Mouse (Mus musculus) urinary bladder, postnatal 25 days (tissue): Measurements from ENCODE around the gene Rpl38.

Experiments
- DNase-seq: peaks from one replicate; pipeline ENCODE4 v3.0.0; 2022; ENCODE audit warnings: low spot score

The Rpl38 gene

DNA sequence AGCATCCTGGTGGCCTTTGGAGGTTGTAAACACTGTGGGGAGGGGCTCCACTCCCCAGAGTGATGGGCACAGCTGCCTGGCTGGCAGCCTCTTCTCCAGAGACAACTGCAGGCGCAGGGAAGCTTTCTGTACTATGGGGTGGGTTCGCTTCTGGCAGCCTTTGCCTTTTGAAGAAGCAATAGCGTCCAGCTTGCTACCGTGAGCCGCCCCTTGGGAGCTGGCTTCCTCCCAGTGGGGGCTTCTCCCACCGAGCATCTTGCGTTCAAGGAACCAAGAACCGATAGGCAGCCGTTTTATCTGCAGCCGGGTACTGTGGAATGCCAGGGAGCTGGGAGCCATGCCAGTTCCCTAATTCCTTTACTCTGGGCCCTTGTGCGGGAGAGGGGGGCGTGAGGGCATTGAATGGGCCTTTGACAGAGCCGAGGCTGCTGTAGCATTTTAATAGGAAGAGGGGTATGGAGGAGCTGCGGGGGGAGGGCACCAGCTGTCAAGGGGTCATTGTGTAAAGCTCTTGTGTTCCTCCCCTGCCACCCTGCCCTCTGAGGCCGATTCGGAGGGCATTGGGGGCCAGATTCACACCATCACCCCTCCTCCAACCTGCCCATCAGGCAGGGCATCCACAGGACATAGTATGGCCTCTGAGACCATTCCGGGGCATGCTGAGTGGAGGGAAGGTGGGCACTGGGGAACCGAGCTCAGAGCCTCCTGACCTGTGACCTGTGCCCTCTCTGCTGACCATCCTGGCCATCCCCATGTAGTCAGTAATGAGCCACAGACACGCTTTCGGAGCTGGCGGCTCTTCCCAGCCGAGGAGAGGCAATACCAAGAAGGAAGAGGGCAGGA lies 36.0 kb downstream of the Rpl38 start:
- no peak for DNase-seq

DNA sequence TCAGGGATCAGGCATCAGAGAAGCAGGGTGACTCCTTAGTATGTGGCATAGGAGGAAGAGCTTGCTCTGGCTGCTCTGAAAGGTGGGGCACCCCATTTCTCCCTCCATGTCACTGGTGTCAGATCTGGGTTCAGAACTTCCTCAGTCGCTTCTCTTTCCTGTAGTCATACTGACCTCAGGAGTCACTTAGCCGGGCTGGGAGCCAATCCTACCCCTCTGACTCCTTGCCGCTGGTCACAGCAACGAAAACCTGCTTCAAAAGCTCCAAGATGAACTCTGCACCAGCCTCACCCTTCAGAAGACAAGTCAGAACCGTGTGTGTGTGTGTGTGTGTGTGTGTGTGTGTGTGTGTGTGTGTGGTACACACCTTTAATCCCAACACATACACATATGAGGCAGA lies 38.0 kb downstream of the Rpl38 start:
- no peak for DNase-seq

DNA sequence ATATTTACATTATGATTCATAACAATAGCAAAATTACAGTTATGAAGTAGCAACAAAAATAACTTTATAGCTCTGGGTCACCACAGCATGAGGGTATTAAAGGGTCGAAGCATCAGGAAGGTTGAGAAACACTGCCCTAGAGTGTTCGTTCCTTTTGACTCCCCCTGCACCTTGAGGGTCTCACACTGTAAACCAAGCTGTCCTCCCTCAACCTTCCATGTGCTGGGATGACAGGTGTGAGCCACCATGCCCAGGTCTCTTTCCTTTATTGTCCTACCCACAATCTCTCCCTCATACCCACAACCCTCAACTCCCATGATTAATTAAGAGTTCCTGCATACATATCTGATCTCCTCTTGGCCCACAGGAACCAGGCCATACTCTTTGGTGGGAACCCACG lies 43.1 kb downstream of the Rpl38 start:
- DNase-seq = no peak

DNA sequence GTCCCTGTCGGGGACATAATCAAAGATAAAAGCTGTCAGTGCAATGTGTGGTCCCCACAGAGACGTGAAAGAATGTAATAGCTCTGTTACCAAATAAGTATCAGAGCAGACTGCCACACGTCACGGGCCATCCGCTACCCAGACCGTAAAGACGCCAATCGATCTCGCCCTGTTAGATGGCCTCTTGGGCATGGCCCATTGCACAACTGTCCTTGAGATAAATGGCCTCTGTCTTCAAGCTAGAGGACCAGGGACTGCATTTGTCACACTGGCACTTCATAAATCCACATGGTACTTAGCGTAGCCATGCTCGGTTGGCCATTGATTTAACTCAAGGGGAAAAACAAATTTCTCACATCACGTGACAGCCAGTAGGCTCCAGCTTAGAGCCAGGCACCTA lies 43.5 kb downstream of the Rpl38 start:
- DNase-seq = no peak

DNA sequence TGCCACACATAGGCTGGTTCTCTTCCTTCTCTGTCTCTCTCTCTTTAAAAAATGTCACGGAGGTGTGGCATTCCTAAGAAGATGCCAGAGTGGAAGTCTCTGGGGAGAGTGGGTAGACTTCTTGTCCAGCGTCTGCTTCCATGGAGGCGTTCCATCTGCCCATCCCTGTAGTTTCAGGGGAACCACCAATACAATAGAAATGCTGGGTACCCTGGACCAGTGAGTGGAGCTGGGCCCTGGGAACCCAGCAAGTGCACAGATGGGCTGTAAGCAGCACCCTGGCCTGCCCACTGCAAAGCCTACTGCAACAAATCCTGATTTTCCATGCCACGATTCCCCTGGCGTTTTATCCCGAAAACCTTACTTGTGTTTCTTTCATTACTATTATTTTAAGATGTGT lies 46.2 kb downstream of the Rpl38 start:
- DNase-seq = no peak

DNA sequence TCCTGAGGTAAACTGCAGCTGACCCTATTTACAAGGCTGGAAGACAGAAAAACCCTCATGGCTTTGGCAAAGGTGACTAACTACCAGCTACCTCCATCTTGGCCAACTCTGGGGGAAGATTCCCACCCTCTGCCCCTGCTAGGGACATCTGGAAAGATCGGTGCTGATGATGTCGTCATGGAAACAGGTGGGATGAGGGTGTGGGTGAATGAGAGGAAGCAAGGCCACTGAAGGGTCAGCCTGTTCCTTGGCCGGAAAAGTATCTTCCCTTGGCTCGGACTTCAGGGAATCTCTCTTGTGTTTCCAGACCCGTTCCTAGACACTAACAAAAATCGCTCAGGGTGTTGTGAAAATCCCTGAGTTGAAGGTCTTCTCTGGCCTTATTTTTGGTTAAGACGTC lies 47.2 kb downstream of the Rpl38 start:
- no peak for DNase-seq

DNA sequence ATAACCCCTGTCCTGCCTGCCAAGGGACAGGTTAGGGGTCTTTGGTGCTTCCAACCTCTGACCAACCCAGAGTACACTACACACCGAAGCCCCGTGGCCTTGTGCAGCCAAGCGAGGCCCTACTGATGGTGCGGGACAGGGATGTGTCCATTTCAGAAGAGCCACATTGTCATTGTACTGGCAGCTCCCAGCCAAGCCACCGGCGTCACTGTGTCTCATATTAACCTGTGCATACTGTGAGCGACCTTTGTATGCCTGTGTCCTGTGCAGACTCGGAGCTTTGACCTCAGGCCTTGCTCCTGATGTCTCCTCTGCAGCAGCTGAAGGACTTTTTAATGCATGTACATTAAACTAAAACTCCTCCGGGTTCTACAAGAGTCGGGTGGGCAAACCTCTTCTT lies 52.2 kb downstream of the Rpl38 start:
- no peak for DNase-seq
